Mouse (Mus musculus) midbrain, embryonic 14.5 days (tissue): ENCODE data around the gene Ascl1. TPM values are rescaled to one million over a fixed set of nuclear protein-coding genes. Genes with fewer than 3 reads are reported as not detected.

ENCODE experiments used
- ATAC-seq: fragments of 200-750 bp; cut with Nextera tagmentation; 2 replicates; pipeline ENCODE4 v1.8.0; 2017; ENCODE audit warnings: moderate number of reproducible peaks, moderate library complexity; ENCODE audit not compliant: low FRiP score, low TSS enrichment
- DNase-seq: peaks from one replicate; pipeline ENCODE4 v3.0.0-alpha.2; 2015
- H3K27ac ChIP-seq: fragments of 300-500 bp; sonication (generic); replicated peaks from 2 replicates; pipeline ENCODE4 v1.5.1; 2014; ENCODE audit warnings: mild to moderate bottlenecking, low read depth, low read length, moderate library complexity
- H3K27me3 ChIP-seq: fragments of 300-500 bp; sonication (generic); 2 replicates; pipeline ENCODE4 v1.6.1; 2014; ENCODE audit warnings: low read length, control low read depth, mixed read lengths; ENCODE audit not compliant: control insufficient read depth, insufficient read depth
- H3K36me3 ChIP-seq: fragments of 300-500 bp; sonication (generic); 2 replicates; pipeline ENCODE4 v1.6.1; 2014; ENCODE audit warnings: low read length, control low read depth; ENCODE audit not compliant: control insufficient read depth, insufficient read depth
- H3K4me1 ChIP-seq: fragments of 300-500 bp; sonication (generic); 2 replicates; pipeline ENCODE4 v1.6.1; 2014; ENCODE audit warnings: mild to moderate bottlenecking, antibody characterized with exemption, low read length, control low read depth; ENCODE audit not compliant: control insufficient read depth, insufficient read depth
- H3K4me2 ChIP-seq: fragments of 300-500 bp; sonication (generic); 2 replicates; pipeline ENCODE4 v1.6.1; 2014; ENCODE audit warnings: mild to moderate bottlenecking, low read length, moderate library complexity
- H3K4me3 ChIP-seq: fragments of 300-500 bp; sonication (generic); replicated peaks from 2 replicates; pipeline ENCODE4 v1.5.1; 2014; ENCODE audit warnings: low read depth, low read length
- H3K9ac ChIP-seq: fragments of 300-500 bp; sonication (generic); replicated peaks from 2 replicates; pipeline ENCODE4 v1.6.1; 2014; ENCODE audit warnings: mild to moderate bottlenecking, low read length, moderate library complexity
- H3K9me3 ChIP-seq: fragments of 300-500 bp; sonication (generic); 2 replicates; pipeline ENCODE4 v1.6.1; 2016; ENCODE audit warnings: low read length, control low read depth, mixed read lengths; ENCODE audit not compliant: control insufficient read depth
- WGBS: fragments of 180-500 bp; shearing (Covaris S2); extraction: QIAGEN DNeasy Blood & Tissue Kit; methylation state at CpG from one replicate; pipeline ENCODE4 v1.1.7; 2014; 5-methylcytosine and 5-hydroxymethylcytosine counted together
- polyA plus RNA-seq: library from polyadenylated mRNA; unstranded; fragments of >200 nt; fragmentation: Nextera tagmentation; extraction: Ambion mirVana; gene quantifications from 2 replicates; pipeline ENCODE4 v1.2.1, GENCODE M21; 2014

Gene Ascl1
- 19.2 and 30.5 TPM in 2 replicates for polyA plus RNA-seq

- H3K9me3 ChIP-seq = 0 out of 2 replicates have a peak, but pooled peaks cover 2% of the 10 kb centered on the region
- H3K27ac ChIP-seq = peak within 1 kb of the TSS; percentile 95
- DNase-seq (peak; percentile 88), ATAC-seq (peak; percentile 67)
- H3K4me2 ChIP-seq = peak within 1 kb of the TSS; percentile 81
- no peaks in the 10 kb centered on the region for H3K36me3 ChIP-seq
- peaks cover 36% of the 10 kb centered on the region for H3K4me1 ChIP-seq
- peak within 1 kb of the TSS; percentile 80 for H3K4me3 ChIP-seq
- WGBS = under 1% methylated on average over 33 of the region's 34 CpGs
- H3K27me3 ChIP-seq = no peaks in the 10 kb centered on the region
- H3K9ac ChIP-seq = peak within 1 kb of the TSS; percentile 88
Observed at GRCm38 (mm10) chr10:87493576-87493975, at the start of gene Ascl1. TSS of gene Ascl1 (minus strand) at chr10:87493660.

GRCm38 (mm10) chr10:87534172-87534571, 40.7 kb upstream of the Ascl1 start:
- WGBS = 93% methylated on average over 1 of the region's 1 CpGs
- H3K27me3 ChIP-seq = no peaks in the 10 kb centered on the region
- H3K4me1 ChIP-seq = no peaks in the 10 kb centered on the region
- H3K4me2 ChIP-seq = no peak overlapping the region
- H3K9ac ChIP-seq = no peak overlapping the region
- H3K4me3 ChIP-seq = no peak overlapping the region
- DNase-seq = no peak
- H3K27ac ChIP-seq = no peak overlapping the region
- no peaks in the 10 kb centered on the region for H3K36me3 ChIP-seq
- ATAC-seq = no peak
- H3K9me3 ChIP-seq = no peaks in the 10 kb centered on the region

GRCm38 (mm10) chr10:87521646-87522045, 28.2 kb upstream of the Ascl1 start, which contains the start of gene Pah:
TSS of gene Pah (plus strand) at chr10:87521795.
- Histone ChIP-seq H3K27me3 (no peaks in the 10 kb centered on the region), H3K36me3 (no peaks in the 10 kb centered on the region), H3K4me3 (no peak within 1 kb of the TSS), H3K4me1 (no peaks in the 10 kb centered on the region), H3K9me3 (no peaks in the 10 kb centered on the region), H3K9ac (no peak within 1 kb of the TSS), H3K4me2 (no peak within 1 kb of the TSS), H3K27ac (no peak within 1 kb of the TSS)
- 92% methylated on average over 5 of the region's 5 CpGs for WGBS
- no peak for ATAC-seq
- DNase-seq = no peak

- DNase-seq = no peak
- 87% methylated on average over 4 of the region's 4 CpGs for WGBS
- H3K9ac ChIP-seq = no peak overlapping the region
- no peaks in the 10 kb centered on the region for H3K27me3 ChIP-seq
- no peaks in the 10 kb centered on the region for H3K36me3 ChIP-seq
- H3K4me1 ChIP-seq = no peaks in the 10 kb centered on the region
- H3K4me2 ChIP-seq = no peak overlapping the region
- H3K27ac ChIP-seq = no peak overlapping the region
- ATAC-seq = no peak
- no peak overlapping the region for H3K4me3 ChIP-seq
- no peaks in the 10 kb centered on the region for H3K9me3 ChIP-seq
Observed at GRCm38 (mm10) chr10:87520401-87521116, 27.1 kb upstream of the Ascl1 start.

- Histone ChIP-seq H3K9ac (no peak overlapping the region), H3K4me1 (no peaks in the 10 kb centered on the region), H3K27me3 (no peaks in the 10 kb centered on the region), H3K4me3 (no peak overlapping the region), H3K36me3 (no peaks in the 10 kb centered on the region), H3K4me2 (no peak overlapping the region), H3K27ac (no peak overlapping the region), H3K9me3 (no peaks in the 10 kb centered on the region)
- DNase-seq (no peak), ATAC-seq (no peak)
- 94% methylated on average over 2 of the region's 2 CpGs for WGBS
Observed at GRCm38 (mm10) chr10:87518585-87518984, 25.1 kb upstream of the Ascl1 start.

- no peak for DNase-seq
- no peaks in the 10 kb centered on the region for H3K36me3 ChIP-seq
- no peak overlapping the region for H3K4me3 ChIP-seq
- ATAC-seq = no peak; the same call in 1 of the 2 replicates
- H3K27me3 ChIP-seq = no peaks in the 10 kb centered on the region
- H3K4me1 ChIP-seq = no peaks in the 10 kb centered on the region
- H3K27ac ChIP-seq = no peak overlapping the region
- H3K9me3 ChIP-seq = no peaks in the 10 kb centered on the region
- H3K9ac ChIP-seq = no peak overlapping the region
- H3K4me2 ChIP-seq = no peak overlapping the region
Observed at GRCm38 (mm10) chr10:87513052-87513451, 19.6 kb upstream of the Ascl1 start.

- no peak overlapping the region for H3K4me3 ChIP-seq
- no peak for DNase-seq
Observed at GRCm38 (mm10) chr10:87508581-87508980, 15.1 kb upstream of the Ascl1 start.

GRCm38 (mm10) chr10:87503946-87504345, 10.5 kb upstream of the Ascl1 start:
- DNase-seq (peak; percentile 87), ATAC-seq (no peak)
- H3K36me3 ChIP-seq = no peaks in the 10 kb centered on the region
- 1% methylated on average over 10 of the region's 10 CpGs for WGBS
- H3K27ac ChIP-seq = no peak overlapping the region
- H3K9me3 ChIP-seq = no peaks in the 10 kb centered on the region
- no peak overlapping the region for H3K9ac ChIP-seq
- H3K27me3 ChIP-seq = no peaks in the 10 kb centered on the region
- H3K4me1 ChIP-seq = peaks cover 12% of the 10 kb centered on the region; the same call in 1 of the 2 replicates
- no peak overlapping the region for H3K4me3 ChIP-seq
- no peak overlapping the region; the same call in 1 of the 2 replicates for H3K4me2 ChIP-seq

More at GRCm38 (mm10) chr10:87508581-87508980, 15.1 kb upstream of the Ascl1 start:
- ATAC-seq = no peak
- WGBS = 91% methylated on average over 4 of the region's 4 CpGs
- Histone ChIP-seq H3K27me3 (no peaks in the 10 kb centered on the region), H3K4me2 (no peak overlapping the region), H3K9me3 (no peaks in the 10 kb centered on the region), H3K9ac (no peak overlapping the region), H3K4me1 (no peaks in the 10 kb centered on the region), H3K36me3 (no peaks in the 10 kb centered on the region), H3K27ac (no peak overlapping the region)

GRCm38 (mm10) chr10:87502283-87502682, 8.8 kb upstream of the Ascl1 start:
- ATAC-seq (no peak), DNase-seq (peak; percentile 70)
- 8% methylated on average over 5 of the region's 5 CpGs for WGBS
- Histone ChIP-seq H3K9me3 (0 out of 2 replicates have a peak, but pooled peaks cover 2% of the 10 kb centered on the region), H3K27me3 (no peaks in the 10 kb centered on the region), H3K4me1 (peaks cover 12% of the 10 kb centered on the region; the same call in 1 of the 2 replicates), H3K27ac (no peak overlapping the region), H3K36me3 (no peaks in the 10 kb centered on the region), H3K4me3 (no peak overlapping the region), H3K4me2 (peak overlapping the region; percentile 47), H3K9ac (no peak overlapping the region)
